Mouse (Mus musculus): Measurements from ENCODE around the gene Mtmr4.

The Mtmr4 gene

DNA sequence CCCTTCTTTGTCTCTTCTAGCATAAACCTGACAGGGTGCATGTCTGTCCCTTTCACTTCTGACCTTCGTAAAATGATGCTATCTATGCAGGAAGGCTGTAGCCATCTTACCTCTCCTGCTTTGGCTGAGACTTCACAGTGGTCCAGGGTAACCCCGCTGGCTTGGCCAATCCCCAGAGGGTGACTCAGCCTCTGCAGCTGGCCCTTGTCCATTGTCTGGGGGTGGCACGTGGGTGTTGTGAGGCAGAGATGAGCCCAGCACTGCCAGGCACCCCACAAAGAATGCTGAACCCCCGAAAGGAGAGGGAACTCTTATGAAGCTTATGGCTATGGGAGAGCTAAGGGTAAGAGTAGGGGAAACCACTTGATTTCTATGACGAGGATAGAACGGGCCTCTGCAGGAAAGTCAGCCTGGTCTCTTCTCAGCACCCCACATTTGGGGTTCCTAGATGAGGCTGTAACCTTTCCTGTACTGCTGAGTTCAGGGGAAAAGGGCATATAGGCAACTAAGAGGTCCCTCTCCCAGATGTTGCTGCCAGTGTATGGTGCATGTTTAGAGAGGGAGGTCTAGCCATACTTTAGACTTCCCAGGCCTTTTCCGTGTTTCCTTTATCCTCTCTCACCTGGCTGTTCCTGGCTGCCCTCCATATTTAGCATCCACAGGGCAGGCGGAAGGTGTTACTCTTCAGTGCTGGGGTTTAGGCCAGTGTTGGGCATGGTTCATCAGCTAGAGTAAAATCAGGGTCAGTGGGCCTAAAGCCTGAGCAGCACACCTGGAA lies 9.8 kb upstream of the Mtmr4 start:
- DNase-seq = no peak

DNA sequence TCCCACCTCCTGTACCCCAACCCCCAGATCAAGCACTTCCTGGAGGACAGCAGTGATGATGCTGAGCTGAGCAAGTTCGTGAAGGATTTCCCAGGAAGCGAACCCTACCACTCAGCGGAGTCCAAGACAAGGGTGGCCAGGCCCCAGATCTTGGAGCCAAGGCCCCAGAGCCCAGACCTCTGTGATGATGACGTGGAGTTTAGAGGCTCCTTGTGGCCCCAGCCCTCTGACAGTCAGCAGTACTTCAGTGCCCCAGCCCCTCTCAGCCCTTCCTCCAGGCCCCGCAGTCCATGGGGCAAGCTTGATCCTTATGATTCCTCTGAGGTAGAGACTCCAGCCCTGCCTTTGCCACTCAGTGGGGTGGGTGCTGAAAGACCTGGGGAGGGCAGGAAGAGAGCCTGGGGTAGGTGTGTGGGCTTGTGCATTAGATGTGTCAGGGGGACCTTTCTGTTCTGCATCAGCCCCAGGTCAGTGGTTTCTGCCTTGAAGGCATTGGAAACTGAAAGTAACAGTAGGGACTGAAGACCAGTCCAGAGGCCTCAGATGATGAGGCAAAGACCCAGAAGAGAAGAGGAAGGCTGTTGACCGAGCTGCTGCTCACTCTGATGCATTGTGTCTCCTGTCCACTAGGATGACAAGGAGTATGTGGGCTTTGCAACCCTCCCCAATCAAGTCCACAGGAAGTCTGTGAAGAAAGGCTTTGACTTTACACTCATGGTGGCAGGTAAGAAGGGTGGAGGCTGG lies 8.5 kb upstream of the Mtmr4 start:
- no peak for DNase-seq

DNA sequence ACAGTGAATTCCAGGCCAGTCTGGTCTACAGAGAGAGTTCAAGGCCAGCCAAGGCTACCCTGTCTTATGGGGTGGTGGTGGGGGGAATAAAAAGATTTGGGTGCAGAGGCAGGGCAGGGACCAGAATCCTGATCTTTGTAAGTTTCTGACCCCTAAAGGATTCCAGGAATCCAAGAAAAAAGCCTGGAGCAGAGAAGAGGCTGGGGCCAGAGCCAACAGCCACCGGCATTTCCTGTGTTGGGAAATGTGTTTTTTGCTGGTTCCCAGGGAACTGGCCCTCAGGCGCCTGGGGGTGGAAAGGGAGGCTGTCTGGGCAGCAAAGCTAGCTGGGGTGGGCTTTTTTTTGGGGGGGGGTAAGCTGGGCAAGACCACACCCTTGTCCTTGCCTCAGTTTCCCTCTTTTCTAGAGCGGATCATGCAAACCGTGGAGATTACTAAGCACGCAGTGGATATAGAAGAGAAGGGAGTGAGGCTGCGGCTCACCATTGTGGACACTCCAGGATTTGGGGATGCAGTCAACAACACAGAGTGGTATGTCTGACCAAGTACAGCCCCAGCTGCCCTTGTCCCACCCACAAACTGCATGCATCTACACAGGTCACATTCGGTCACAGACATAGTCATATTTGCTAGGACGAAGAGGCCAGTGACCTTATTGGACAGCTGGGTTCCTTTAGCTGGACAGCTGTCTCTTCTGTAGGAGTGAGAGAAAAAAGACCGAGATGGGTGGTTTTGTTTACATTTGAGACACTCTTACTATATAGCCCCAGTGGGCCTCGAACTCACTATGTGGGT lies 7.1 kb upstream of the Mtmr4 start:
- DNase-seq = peak; percentile 46

DNA sequence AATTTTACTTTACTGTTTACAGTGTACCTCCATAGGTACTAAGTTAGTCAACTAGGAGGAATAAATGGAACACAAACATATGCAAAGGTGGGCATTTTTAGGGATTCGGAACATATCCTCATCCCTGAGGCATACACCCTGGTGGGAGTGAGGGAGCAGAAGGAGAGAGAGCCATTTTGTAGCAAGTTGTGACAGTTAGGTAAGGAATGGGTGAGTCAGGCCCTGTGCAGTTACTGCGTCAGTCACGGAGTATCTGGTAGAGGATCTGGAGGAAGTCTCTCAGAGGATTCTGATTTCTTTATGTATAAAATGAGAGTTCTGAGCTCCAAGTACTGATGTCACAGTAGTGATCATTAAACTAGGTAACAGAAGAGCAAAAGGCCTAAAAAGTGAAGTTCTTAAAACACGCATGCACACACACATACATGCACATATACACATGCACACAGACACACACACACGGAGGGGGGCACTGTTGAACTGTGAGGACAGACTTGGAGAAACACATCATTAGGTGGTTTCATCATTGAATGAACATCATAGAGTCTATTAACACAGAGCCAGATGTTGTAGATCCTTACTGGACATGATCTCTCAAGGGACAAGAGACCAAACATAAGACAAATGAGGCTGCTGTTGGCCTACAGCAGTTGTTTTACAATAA lies 4.6 kb upstream of the Mtmr4 start:
- DNase-seq = no peak

DNA sequence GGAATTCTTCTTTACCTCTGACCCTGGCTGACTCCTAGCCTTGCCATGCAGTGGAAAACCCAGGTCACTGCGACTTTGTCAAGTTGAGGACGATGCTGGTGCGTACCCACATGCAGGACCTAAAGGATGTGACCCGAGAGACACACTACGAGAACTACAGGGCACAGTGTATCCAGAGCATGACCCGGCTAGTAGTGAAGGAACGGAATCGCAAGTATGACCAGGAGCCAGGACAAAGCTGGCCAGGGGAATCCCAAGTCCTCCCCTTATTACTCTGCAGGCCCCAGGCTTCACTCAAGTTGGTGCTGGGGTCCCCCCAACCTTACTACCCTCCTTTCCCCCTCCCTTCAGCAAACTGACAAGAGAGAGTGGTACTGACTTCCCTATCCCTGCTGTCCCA lies 2.4 kb upstream of the Mtmr4 start:
- no peak for DNase-seq

DNA sequence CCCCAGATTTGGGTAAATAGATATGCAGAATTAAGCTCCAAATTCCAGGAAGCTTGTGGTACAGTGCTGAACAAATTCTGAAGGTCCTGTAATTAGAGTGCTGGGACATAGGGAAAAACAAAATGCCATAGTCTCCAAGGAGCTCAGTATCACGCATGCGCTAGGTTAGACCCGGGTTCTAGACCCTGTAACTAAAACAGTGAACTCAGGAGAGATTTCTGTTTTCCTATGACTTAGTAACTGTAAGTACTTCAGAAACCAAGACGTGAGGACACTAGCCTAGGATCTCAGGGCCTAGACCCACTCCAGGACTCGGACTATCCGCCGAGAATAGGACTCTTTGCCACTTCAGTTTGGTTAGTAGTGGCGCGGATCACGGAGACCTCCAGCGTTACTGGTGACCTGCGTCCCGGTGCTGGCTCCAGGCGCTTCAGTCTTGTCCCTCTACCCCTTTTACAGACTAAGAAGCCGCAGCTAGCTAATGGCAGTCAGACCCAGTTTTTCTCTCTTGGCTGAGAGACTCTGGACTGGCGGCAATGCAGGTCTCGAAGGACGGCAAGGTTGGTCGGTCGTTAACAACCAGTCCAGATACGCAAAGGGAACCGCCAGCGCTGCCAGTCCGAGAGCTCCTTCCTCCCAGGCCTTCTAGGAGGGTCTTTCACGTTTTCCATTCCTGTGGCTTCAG lies 979 bp upstream of the Mtmr4 start:
- peak; percentile 61 for DNase-seq

DNA sequence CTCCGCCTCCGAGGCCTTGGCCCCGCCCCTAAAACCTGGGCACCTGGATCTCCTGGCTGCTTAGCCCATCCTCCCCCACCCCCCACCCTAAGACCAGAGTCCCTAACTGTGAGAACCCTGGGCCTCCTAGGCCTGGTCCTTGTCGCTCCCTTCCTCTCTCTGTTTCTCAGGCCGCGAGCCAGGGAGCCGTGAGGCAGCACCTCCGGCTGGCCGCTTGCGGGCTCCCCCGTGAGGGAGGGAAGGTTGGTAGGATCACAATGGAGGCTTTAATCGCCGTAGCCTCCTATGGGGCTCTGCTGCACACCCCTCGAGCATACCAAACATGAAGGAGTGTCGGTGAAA lies 363 bp downstream of the Mtmr4 start:
- DNase-seq = no peak

DNA sequence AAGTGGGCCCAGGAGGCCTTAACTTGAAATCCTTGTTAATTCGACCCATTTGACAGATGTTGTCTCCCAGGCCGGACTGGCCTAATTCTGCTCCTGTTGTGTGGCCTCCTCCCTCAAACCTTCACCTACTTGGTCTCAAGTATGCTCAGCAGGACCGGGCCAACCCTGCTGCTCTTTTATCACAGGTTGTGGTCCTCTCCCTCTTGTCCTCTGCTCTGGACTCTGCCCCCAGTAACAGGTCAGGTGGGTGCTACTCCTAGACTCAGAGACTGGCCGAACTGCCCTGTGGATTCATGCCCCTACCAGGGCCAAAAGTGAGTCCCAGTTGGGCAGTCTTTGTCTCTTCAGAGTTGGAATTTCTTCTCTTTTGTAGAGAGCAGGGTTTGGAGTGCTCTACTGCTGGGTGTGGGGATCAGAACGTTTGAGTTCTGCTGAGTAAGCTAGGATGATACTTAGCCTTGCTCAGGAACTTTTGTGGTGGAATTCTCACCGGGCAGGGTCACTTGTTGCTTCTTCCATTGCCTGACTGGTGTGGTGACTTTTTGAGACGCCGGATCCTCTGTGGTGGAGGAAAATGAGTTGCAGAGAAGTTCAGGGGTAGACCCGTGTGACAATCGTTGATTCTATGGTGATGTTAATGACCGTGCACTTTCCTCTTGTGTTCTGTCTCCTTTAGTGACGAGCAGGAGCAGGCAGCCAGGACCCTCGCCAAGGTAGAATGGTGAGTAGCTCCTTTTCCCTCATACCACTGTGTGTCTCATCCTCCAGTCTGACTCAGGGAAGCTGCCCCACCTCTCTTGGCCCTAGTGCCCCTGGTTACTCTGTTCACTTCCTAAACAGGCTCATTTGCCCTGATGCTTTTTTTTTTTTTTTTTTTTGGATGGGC lies 994 bp downstream of the Mtmr4 start:
- DNase-seq = peak; percentile 71

DNA sequence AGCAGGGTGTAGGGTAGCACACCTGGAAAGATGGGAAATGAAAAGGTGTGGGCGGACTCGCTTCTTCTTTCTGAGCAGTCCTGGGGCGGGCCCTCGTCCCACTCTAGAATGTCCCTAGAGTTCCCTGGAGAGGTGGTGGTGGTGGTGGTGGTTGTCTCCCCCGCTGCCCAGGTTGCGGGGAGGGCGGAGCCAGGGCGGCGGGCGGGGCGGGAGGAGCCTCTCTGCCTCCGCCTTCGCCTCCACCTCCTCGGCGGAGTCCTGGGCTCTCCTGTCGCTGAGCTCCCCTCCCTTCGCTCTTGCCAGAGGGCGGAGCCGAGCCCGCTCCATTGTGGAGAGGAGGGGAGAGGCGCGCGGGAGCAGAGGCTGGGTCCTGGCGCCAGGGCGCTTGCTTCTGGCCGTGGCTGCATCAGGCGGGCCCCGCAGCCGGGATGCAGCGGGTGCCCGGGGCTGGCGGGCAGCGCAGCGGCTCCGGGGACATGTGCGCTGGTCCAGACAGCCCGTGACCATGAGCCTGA lies 3.4 kb downstream of the Mtmr4 start:
- peak; percentile 88 for DNase-seq

DNA sequence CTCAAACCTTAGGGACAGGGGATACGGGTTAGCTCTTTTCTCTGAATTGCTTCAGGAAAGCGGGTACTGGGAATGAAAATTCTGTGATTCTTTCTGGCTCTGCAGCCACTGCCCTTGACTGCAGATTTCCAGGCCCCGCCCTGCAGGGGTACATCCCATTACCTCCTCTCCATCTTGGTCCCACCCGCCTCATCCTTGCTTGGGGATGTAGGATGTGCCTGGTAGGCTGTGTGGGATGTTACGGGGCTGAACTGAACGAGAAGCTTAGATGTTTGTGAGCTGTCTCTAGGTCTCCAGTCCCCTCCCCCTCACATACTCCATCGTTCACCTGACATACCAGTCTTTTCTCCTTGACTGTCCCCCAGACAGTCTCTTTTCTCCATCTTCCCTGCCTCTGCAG lies 4.0 kb downstream of the Mtmr4 start:
- no peak for DNase-seq

DNA sequence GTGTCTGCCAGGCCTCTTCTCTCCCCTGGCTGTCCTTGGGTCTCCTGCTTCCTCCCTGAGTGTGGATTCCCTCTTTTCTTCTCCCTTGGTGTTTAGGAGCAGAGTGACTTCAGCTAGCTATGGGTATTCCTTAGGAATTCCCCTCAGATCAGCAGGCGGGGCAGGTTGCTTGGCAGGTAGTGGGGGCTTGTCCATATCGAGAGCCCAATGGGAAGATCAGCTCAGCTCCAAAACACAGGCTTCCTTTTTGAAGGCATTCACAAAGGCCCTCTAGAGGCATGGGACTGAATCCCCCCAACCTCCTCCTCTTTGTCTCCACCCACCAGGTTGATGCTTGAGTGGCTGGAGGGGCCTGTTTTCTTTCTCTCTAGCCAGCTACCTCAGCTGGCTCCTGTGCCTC lies 4.5 kb downstream of the Mtmr4 start:
- no peak for DNase-seq

DNA sequence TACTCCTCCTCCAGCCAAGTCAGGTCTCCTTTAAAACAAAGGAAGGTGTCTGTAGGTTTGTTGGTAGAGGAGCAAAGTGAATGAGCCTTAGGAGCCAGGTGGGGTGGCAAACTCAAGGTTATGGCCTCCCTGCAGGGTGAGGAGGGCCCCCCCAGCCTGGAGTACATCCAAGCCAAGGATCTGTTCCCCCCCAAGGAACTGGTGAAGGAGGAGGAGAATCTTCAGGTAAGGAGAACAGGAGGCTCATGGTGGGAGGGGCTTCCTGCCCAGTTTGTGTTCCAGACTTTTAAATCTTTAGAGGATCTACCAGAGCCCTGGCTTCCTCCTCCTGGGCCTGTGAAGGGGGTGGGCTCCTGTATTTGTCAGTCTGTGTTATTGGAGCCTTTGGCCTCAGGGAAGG lies 5.1 kb downstream of the Mtmr4 start:
- no peak for DNase-seq

DNA sequence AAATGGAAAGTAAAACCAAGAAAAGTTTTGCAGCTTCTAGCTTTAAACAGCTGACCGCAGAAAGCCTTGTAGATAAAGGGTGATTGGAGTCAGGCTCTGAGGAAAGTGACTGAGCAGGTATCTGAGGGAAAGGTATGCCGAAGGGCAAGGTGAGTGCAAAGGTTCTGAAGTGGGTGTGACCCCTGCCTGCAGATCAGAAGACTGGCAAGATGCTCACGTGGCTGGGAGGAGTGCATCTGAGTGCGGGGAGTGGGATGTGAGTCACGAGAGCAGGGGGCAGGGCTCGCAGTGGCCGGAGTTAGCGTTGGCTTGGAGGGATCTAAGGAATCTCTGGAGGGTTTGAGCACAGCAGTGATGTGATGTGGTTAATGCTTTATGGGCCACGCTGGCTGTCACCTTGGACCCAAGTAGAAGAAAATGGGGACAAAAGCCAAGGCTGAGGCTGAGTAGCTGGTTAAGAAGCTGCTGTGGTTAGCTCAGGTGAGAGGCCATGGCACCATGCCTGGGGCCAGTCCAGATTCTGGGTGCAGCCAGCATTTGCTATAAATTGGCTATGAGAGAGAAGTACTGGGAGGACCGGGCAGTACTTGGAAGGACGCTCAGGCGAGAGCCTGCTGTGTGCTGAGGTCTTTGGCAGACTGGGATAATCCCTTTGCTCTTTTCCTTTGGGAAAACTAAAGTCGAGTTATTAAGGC lies 7.6 kb downstream of the Mtmr4 start:
- DNase-seq = peak; percentile 47

DNA sequence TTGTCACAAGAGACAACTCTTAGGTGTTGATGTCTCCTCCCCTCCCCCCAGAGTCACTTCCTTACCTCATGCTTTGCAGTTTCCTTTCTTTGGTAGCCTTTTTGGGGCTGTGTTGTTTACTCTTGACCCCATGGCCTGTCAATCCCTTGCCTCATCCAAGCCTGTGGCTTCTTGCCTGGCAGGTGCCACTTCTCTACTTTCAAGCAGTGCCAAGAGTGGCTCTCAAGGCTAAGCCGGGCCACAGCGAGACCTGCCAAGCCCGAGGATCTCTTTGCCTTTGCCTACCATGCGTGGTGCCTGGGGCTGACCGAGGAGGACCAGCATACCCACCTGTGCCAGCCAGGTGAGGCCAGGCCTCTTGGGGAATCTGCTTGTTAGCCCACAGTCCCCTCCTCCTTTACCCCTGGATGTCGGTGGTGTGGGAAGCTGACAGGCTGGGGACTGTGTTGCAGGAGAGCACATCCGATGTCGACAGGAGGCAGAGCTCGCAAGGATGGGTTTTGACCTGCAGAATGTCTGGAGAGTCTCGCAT lies 8.4 kb downstream of the Mtmr4 start:
- DNase-seq = no peak

DNA sequence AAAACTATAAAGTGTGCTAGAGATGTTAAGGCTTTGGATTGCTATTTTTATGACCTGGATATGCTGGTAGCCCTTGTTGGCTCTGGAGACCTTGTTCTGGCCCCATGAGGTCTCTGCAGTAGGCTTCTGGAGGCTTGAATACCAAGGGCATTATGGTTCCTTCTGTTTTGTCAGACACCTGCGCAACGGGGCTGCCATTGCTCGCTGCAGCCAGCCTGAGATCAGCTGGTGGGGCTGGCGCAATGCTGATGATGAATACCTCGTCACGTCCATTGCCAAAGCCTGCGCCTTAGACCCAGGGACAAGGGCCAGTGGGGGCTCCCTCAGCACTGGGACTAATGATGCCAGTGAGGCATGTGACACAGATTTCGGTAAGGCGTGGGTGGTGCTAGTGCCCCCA lies 10.3 kb downstream of the Mtmr4 start:
- DNase-seq = no peak

DNA sequence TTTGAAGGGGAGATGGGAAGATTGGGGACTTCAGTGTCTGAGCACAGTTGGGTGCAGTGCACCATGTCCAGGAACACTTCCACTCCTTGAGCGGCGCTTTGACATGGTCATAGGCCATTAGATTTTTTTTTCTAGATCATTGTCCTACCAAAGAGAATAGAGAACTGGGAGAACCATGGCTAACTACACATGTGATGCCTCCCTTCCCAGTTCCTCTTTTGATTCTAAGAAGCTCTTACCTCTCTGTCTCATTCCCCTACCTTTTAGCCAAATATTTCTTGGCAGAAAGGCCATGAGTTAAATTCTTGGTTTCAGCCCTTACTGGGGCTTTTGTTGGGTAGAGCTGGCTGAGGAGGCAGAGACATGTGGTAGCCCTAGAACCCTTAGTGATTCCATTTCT lies 11.6 kb downstream of the Mtmr4 start:
- no peak for DNase-seq

DNA sequence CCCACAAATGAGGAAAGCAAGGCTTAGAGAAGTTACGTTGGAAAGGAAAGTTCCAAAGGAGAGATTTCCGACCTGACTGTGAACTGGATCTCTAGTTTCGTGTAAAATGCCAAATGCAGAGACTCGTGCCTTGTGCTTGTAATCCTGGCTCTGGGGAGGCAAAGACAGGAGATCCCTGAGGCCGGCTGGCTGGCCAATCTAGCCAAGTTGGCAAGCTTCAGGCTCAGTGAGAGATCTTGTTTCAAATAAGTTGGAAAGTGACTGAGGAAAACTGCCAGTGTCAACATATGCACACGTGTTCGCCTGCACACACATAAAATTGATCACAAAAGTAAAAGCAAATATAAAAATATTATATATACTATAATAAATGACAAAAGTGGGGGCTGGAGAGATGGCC lies 17.3 kb downstream of the Mtmr4 start:
- DNase-seq = no peak

DNA sequence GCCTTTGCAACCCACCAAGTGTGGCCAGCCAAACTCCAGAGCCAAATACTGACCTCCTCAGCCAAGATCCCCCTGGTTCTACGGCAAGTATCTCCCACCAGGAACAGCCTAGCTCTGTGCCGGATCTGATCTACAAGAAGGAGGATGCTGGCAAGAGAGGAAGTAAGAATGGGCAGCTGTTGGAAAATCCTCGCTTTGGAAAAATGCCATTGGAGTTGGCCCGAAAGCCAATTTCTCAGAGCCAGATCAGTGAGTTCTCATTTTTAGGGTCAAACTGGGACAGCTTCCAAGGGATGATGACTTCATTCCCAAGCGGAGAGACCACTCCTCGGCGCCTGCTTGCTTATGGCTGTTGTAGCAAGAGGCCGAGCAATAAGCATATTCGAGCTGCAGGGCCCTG lies 19.6 kb downstream of the Mtmr4 start:
- DNase-seq = no peak

DNA sequence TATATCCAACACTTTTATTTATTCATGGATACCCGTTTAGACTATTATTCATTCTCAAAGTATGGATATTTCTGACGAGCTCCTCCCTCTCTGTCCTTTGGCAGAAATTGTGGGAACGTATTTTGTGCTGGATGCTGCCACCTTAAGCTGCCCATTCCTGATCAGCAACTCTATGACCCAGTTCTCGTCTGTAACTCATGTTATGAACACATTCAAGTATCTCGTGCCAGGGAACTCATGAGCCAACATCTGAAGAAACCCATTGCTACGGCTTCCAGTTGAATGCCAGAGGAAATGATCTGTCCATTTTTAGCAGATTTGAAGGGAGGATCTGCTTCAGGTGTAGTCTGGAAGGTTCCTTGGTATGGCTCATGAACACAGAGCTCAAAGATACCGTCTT lies 22.0 kb downstream of the Mtmr4 start:
- peak; percentile 1 for DNase-seq

DNA sequence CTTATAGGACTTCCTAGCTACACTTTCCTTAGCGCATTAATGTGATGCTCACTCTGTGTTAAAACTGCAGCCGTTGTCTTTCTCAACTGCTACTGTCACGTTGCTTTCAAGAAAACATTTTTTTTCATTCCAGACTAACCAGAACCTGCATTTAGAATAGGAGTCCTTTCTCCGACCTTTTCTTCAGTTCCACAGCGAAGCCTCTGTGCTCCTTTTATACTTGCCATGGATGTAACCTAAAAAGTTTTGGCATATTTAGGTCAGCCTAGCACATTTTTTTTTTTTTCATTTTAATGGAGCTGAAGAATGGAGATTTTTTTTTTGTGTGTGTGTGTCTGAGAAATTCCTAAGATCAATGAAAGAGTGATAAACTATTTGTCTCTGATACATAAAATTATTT lies 23.6 kb downstream of the Mtmr4 start:
- DNase-seq = no peak

DNA sequence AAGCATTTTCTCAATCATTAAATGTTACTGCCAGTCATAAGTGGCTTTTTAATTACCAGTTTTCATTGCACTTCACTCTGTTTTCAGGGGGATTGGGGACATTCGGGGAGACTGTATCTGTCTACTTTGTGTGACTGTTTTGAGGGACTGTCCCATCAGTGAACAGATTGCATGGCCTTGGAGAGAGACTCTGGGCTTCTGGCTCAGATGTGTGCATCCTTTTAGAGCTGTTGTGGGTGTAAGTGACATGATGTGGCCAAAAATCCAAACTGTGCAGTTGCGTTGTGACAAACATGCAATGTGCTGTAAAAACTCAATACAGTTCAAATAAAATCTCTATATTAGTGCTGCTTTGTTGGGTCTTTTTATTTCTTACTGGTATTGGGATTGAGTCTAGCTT lies 24.0 kb downstream of the Mtmr4 start:
- no peak for DNase-seq

Data from kidney, adult 18-20 months (tissue).